Mouse (Mus musculus): ENCODE data around the gene Olfr844.

Olfr844 gene

DNA sequence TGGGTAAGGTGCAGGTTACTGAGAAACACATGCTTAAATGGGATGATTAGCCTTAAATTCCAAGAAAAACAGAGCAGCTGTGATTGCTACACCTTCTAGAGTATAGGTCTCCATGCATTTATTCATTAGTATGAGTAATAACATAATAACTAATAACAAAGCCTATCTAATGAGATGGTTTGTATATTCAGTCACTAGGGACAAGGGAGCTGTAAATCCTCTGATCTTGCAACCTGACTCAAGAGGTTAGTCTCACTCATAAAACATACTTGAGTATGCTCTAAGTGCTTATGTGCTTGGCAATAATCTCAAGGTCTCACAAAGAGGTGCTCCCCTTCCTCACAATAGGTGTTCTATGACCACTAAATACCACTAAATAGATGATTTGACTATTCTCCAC lies at the start of gene Olfr844:
Gene Olfr844, plus strand, starts transcription at position 301 of the 400 bp plus-strand sequence.
- DNase-seq (ENCODE audit: inconsistent ontology term): no peak

GRCm38 (mm10) chr9:19336157-19336556 lies 20.0 kb downstream of the Olfr844 start, which contains the start of gene Olfr845:
Olfr845 (plus strand) TSS chr9:19336457.
- DNase-seq (ENCODE audit: inconsistent ontology term): no peak

GRCm38 (mm10) chr9:19363905-19364304 lies 47.8 kb downstream of the Olfr844 start, which contains the start of gene Olfr846:
Olfr846 (minus strand) TSS chr9:19364005.
- no peak for DNase-seq (ENCODE audit: inconsistent ontology term)

Measured in Muller cell, postnatal 12 days (primary cell).